Mouse (Mus musculus) testis, adult 2 months (tissue): ENCODE data around the gene Fcgrt. TPM values are rescaled to one million over a fixed set of nuclear protein-coding genes. Genes with fewer than 3 reads are reported as not detected.

Experiments
- H3K27ac ChIP-seq: fragments of 200-500 bp; 2 replicates; pipeline ENCODE4 v1.5.1; 2012; ENCODE audit warnings: low read depth, low read length; ENCODE audit not compliant: control insufficient read depth, insufficient read depth
- H3K27me3 ChIP-seq: fragments of 200-500 bp; 2 replicates; pipeline ENCODE4 v1.6.1; 2012; ENCODE audit warnings: mild to moderate bottlenecking, low read length, moderate library complexity; ENCODE audit not compliant: control insufficient read depth, insufficient read depth
- H3K36me3 ChIP-seq: fragments of 200-500 bp; 2 replicates; pipeline ENCODE4 v1.6.1; 2012; ENCODE audit warnings: mild to moderate bottlenecking, low read length; ENCODE audit not compliant: control insufficient read depth, insufficient read depth
- H3K4me1 ChIP-seq: fragments of 200-500 bp; 2 replicates; pipeline ENCODE4 v1.6.1; 2012; ENCODE audit warnings: low read length; ENCODE audit not compliant: control insufficient read depth, insufficient read depth
- H3K4me3 ChIP-seq: fragments of 200-500 bp; 2 replicates; pipeline ENCODE4 v1.5.1; 2012; ENCODE audit warnings: low read depth, mild to moderate bottlenecking, low read length, moderate library complexity, mixed read lengths; ENCODE audit not compliant: control insufficient read depth
- CTCF ChIP-seq: fragments of 200-500 bp; IDR thresholded peaks from 2 replicates; pipeline ENCODE4 v1.5.1; 2012; ENCODE audit warnings: low read depth, mild to moderate bottlenecking, inconsistent platforms, low read length, moderate library complexity; ENCODE audit not compliant: control insufficient read depth, insufficient read depth, insufficient replicate concordance
- POLR2A ChIP-seq: fragments of 200-500 bp; IDR thresholded peaks from 2 replicates; pipeline ENCODE4 v1.6.1; 2012; ENCODE audit warnings: low read depth, mild to moderate bottlenecking, inconsistent platforms, low read length, moderate library complexity; ENCODE audit not compliant: control insufficient read depth
- polyA plus RNA-seq: library from polyadenylated mRNA; depleted of rRNA; stranded (reverse); fragments of >200 nt; gene quantifications from 2 replicates; pipeline ENCODE4 v1.2.3, GENCODE M21; 2012

The Fcgrt gene
- polyA plus RNA-seq, 1 experiment = 5.4 TPM

- Histone ChIP-seq H3K27ac (no peak overlapping the region), H3K36me3 (no peaks in the 10 kb centered on the region; the same call in 1 of the 2 replicates), H3K4me3 (no peak overlapping the region), H3K4me1 (peaks cover 27% of the 10 kb centered on the region), H3K27me3 (no peaks in the 10 kb centered on the region)
- TF ChIP-seq POLR2A = no peak
- TF ChIP-seq CTCF = peak; percentile 58; the same call in 1 of the 2 replicates
Measured at GRCm38 (mm10) chr7:45078513-45078912, 25.1 kb downstream of the Fcgrt start.

- Histone ChIP-seq H3K4me1 (peaks cover 21% of the 10 kb centered on the region), H3K36me3 (no peaks in the 10 kb centered on the region; the same call in 1 of the 2 replicates), H3K27me3 (no peaks in the 10 kb centered on the region), H3K4me3 (no peak overlapping the region), H3K27ac (no peak overlapping the region)
- no peak for TF ChIP-seq CTCF
- no peak for TF ChIP-seq POLR2A
Measured at GRCm38 (mm10) chr7:45077829-45078228, 25.8 kb downstream of the Fcgrt start.

- Histone ChIP-seq H3K4me1 (peaks cover 18% of the 10 kb centered on the region), H3K27ac (no peak overlapping the region), H3K27me3 (no peaks in the 10 kb centered on the region), H3K36me3 (no peaks in the 10 kb centered on the region; the same call in 1 of the 2 replicates), H3K4me3 (no peak overlapping the region)
- no peak for TF ChIP-seq CTCF
- no peak for TF ChIP-seq POLR2A
Measured at GRCm38 (mm10) chr7:45077322-45077721, 26.3 kb downstream of the Fcgrt start.

GRCm38 (mm10) chr7:45076501-45076900, 27.1 kb downstream of the Fcgrt start:
- peak overlapping the region; percentile 2 for H3K4me3 ChIP-seq
- H3K4me1 ChIP-seq = peaks cover 18% of the 10 kb centered on the region
- H3K27me3 ChIP-seq = no peaks in the 10 kb centered on the region
- no peak overlapping the region for H3K27ac ChIP-seq
- no peak for TF ChIP-seq CTCF
- TF ChIP-seq POLR2A = 0 out of 2 replicates have a peak, but pooled peaks have one; percentile 7
- H3K36me3 ChIP-seq = no peaks in the 10 kb centered on the region; the same call in 1 of the 2 replicates

- H3K4me1 ChIP-seq = peaks cover 18% of the 10 kb centered on the region
- H3K27me3 ChIP-seq = no peaks in the 10 kb centered on the region
- no peak for TF ChIP-seq CTCF
- no peak for TF ChIP-seq POLR2A
- H3K27ac ChIP-seq = no peak overlapping the region; the same call in 1 of the 2 replicates
- H3K36me3 ChIP-seq = no peaks in the 10 kb centered on the region; the same call in 1 of the 2 replicates
- no peak overlapping the region for H3K4me3 ChIP-seq
Measured at GRCm38 (mm10) chr7:45075405-45075804, 28.2 kb downstream of the Fcgrt start.

GRCm38 (mm10) chr7:45073949-45074348, 29.7 kb downstream of the Fcgrt start:
- H3K36me3 ChIP-seq = no peaks in the 10 kb centered on the region; the same call in 1 of the 2 replicates
- no peaks in the 10 kb centered on the region for H3K27me3 ChIP-seq
- H3K4me1 ChIP-seq = peaks cover 18% of the 10 kb centered on the region
- TF ChIP-seq POLR2A (no peak), CTCF (no peak)
- H3K4me3 ChIP-seq = no peak overlapping the region
- no peak overlapping the region for H3K27ac ChIP-seq

- peaks cover 18% of the 10 kb centered on the region for H3K4me1 ChIP-seq
Measured at GRCm38 (mm10) chr7:45073171-45073707, 30.4 kb downstream of the Fcgrt start.

GRCm38 (mm10) chr7:45072230-45072629, 31.4 kb downstream of the Fcgrt start:
- no peaks in the 10 kb centered on the region for H3K36me3 ChIP-seq
- TF ChIP-seq POLR2A = no peak
- TF ChIP-seq CTCF = peak; percentile 20; the same call in 1 of the 2 replicates
- no peaks in the 10 kb centered on the region for H3K27me3 ChIP-seq
- no peak overlapping the region for H3K4me3 ChIP-seq
- H3K4me1 ChIP-seq = peaks cover 18% of the 10 kb centered on the region
- H3K27ac ChIP-seq = no peak overlapping the region

More at GRCm38 (mm10) chr7:45073171-45073707, 30.4 kb downstream of the Fcgrt start:
- Histone ChIP-seq H3K4me3 (no peak overlapping the region), H3K36me3 (no peaks in the 10 kb centered on the region), H3K27ac (no peak overlapping the region), H3K27me3 (no peaks in the 10 kb centered on the region)
- TF ChIP-seq CTCF (no peak), POLR2A (no peak)
